Mouse (Mus musculus): ENCODE results near the gene Orc2. TPM values are rescaled to one million over a fixed set of nuclear protein-coding genes. Genes with fewer than 3 reads are reported as not detected.

The Orc2 gene
- total and polyA plus RNA-seq, 2 experiments from 2014 or later = 20.8 to 82.0 TPM

GRCm38 (mm10) chr1:58495603-58496002 is 9.3 kb downstream of the Orc2 start:
- Histone ChIP-seq H3K36me3 (ENCODE audit: insufficient read depth, low read length) (peaks cover 51% of the 10 kb centered on the region), H3K4me1 (ENCODE audit: insufficient read depth, low read length) (no peaks in the 10 kb centered on the region), H3K4me2 (ENCODE audit: low read depth, low read length) (no peak overlapping the region), H3K27me3 (ENCODE audit: insufficient read depth, low read length) (no peaks in the 10 kb centered on the region), H3K9ac (replicated peaks; ENCODE audit: low read length) (no peak overlapping the region), H3K27ac (no peak overlapping the region), H3K4me3 (ENCODE audit: low read length) (no peak overlapping the region), H3K9me3 (ENCODE audit: low read length) (no peaks in the 10 kb centered on the region)
- WGBS = 89% methylated on average over 6 of the region's 6 CpGs
- no peak for TF ChIP-seq CTCF (IDR thresholded peaks at IDR 0.05; ENCODE audit: low read depth)
- ATAC-seq = no peak
- DNase-seq (ENCODE audit: low spot score) = no peak

DNA sequence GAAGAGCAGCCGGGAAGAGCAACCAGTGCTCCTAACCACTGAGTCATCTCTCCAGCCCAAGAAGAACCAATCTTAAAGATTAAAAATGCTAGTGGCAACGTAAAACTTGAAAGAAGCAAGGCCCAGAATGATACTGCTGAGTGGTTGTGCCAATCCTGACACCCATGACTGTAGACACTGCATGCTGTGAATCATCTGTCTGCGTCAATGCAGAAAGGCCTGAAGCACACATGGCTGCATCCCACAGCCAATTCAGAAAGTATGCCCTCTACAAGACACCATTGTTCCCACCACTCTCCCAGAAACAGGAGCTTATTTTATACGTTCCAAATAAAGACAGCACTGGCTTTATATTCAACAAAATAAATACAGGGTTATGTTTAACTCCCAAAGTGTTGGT is 22.3 kb downstream of the Orc2 start:
- Histone ChIP-seq H3K9ac (replicated peaks; ENCODE audit: low read length) (no peak overlapping the region), H3K27me3 (ENCODE audit: insufficient read depth, low read length) (no peaks in the 10 kb centered on the region), H3K9me3 (ENCODE audit: low read length) (no peaks in the 10 kb centered on the region), H3K36me3 (ENCODE audit: insufficient read depth, low read length) (peaks cover 47% of the 10 kb centered on the region), H3K4me1 (ENCODE audit: insufficient read depth, low read length) (no peaks in the 10 kb centered on the region), H3K27ac (no peak overlapping the region), H3K4me2 (ENCODE audit: low read depth, low read length) (no peak overlapping the region), H3K4me3 (ENCODE audit: low read length) (no peak overlapping the region)
- ATAC-seq = no peak
- WGBS = 79% methylated on average over 4 of the region's 4 CpGs
- TF ChIP-seq CTCF (IDR thresholded peaks at IDR 0.05; ENCODE audit: low read depth) = no peak
- no peak for DNase-seq (ENCODE audit: low spot score)

DNA sequence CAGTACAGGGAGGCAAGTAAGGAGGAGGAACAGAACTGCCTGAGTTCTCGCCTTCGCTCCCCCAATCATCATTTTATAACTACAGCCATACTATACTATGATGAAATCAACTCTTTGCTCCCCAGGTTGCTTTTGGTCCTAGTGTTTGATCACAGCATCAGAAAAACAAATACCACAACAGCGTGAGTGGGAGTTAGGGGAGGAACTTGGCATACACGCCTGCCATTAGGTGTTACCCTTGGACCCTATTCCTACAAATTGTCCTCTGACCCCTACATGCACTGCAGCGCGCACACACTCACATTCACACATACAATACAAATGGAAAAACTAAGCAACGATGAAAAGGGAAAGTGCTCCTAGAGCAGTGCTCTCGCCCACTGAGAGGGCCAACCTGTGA is 29.2 kb downstream of the Orc2 start:
- Histone ChIP-seq H3K4me2 (ENCODE audit: low read depth, low read length) (no peak overlapping the region), H3K4me1 (ENCODE audit: insufficient read depth, low read length) (no peaks in the 10 kb centered on the region), H3K9ac (replicated peaks; ENCODE audit: low read length) (no peak overlapping the region), H3K36me3 (ENCODE audit: insufficient read depth, low read length) (peaks cover 52% of the 10 kb centered on the region), H3K9me3 (ENCODE audit: low read length) (no peaks in the 10 kb centered on the region), H3K27ac (no peak overlapping the region), H3K4me3 (ENCODE audit: low read length) (no peak overlapping the region), H3K27me3 (ENCODE audit: insufficient read depth, low read length) (no peaks in the 10 kb centered on the region)
- 97% methylated on average over 8 of the region's 8 CpGs for WGBS
- ATAC-seq = no peak
- TF ChIP-seq CTCF (IDR thresholded peaks at IDR 0.05; ENCODE audit: low read depth) = no peak
- no peak for DNase-seq (ENCODE audit: low spot score)

DNA sequence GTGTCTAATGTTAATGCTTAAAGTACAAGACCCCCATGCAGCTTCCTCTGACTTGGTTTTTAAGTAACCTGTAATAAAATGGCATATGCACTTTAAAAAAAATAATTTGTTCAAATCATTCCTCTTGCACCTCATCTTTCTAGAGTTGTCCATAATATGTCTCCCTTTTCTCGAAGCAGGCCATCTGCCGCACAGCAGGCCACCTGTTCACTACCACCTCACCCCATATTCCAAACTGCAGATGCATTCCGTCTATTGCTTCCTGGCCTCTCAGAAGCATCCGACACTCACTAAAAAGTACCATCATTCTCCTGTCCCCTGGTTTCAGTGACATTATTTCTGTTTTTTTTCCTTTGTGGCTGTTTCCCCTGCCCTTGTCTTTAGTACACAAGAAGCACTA is 39.3 kb downstream of the Orc2 start:
- H3K4me1 ChIP-seq (ENCODE audit: insufficient read depth, low read length) = no peaks in the 10 kb centered on the region
- no peak overlapping the region for H3K4me2 ChIP-seq (ENCODE audit: low read depth, low read length)
- no peak for TF ChIP-seq CTCF (IDR thresholded peaks at IDR 0.05; ENCODE audit: low read depth)
- H3K9me3 ChIP-seq (ENCODE audit: low read length) = no peaks in the 10 kb centered on the region
- WGBS = 84% methylated on average over 4 of the region's 4 CpGs
- peaks cover 56% of the 10 kb centered on the region for H3K36me3 ChIP-seq (ENCODE audit: insufficient read depth, low read length)
- ATAC-seq (no peak), DNase-seq (ENCODE audit: low spot score) (no peak)
- no peak overlapping the region for H3K4me3 ChIP-seq (ENCODE audit: low read length)
- no peak overlapping the region for H3K9ac ChIP-seq (replicated peaks; ENCODE audit: low read length)
- no peak overlapping the region for H3K27ac ChIP-seq
- no peaks in the 10 kb centered on the region for H3K27me3 ChIP-seq (ENCODE audit: insufficient read depth, low read length)

- no peak overlapping the region for H3K4me3 ChIP-seq (ENCODE audit: low read length)
- ATAC-seq (no peak), DNase-seq (ENCODE audit: low spot score) (no peak)
- H3K4me2 ChIP-seq (ENCODE audit: low read depth, low read length) = no peak overlapping the region
- no peak overlapping the region for H3K27ac ChIP-seq
- 94% methylated on average over 4 of the region's 4 CpGs for WGBS
- peaks cover 57% of the 10 kb centered on the region for H3K36me3 ChIP-seq (ENCODE audit: insufficient read depth, low read length)
- no peaks in the 10 kb centered on the region for H3K9me3 ChIP-seq (ENCODE audit: low read length)
- H3K9ac ChIP-seq (replicated peaks; ENCODE audit: low read length) = no peak overlapping the region
- no peaks in the 10 kb centered on the region for H3K27me3 ChIP-seq (ENCODE audit: insufficient read depth, low read length)
- TF ChIP-seq CTCF (IDR thresholded peaks at IDR 0.05; ENCODE audit: low read depth) = no peak
- no peaks in the 10 kb centered on the region for H3K4me1 ChIP-seq (ENCODE audit: insufficient read depth, low read length)
Measured at GRCm38 (mm10) chr1:58465042-58465441, 39.9 kb downstream of the Orc2 start.

DNA sequence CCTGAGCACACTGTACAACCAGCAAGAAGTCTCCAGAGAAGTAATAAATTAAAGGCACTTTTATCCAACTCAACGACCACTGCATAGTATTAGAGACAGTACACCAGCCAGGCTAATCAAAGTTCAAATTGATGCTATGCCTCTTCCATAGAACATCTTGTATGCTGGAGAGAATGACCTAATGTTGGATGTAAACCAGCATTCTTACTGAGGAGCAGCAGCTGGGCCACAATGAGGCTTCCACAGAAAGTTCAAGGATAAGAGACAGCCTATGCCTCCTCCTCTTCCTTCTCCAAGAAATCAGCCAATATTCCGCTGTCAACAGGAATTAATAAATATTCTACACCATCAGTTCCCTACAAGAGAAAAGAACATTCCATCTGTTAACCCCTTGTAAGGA is 41.0 kb downstream of the Orc2 start:
- no peak overlapping the region for H3K4me2 ChIP-seq (ENCODE audit: low read depth, low read length)
- no peak overlapping the region for H3K9ac ChIP-seq (replicated peaks; ENCODE audit: low read length)
- 86% methylated on average over 2 of the region's 2 CpGs for WGBS
- DNase-seq (ENCODE audit: low spot score) (no peak), ATAC-seq (no peak)
- TF ChIP-seq CTCF (IDR thresholded peaks at IDR 0.05; ENCODE audit: low read depth) = no peak
- no peaks in the 10 kb centered on the region for H3K9me3 ChIP-seq (ENCODE audit: low read length)
- no peak overlapping the region for H3K27ac ChIP-seq
- H3K4me3 ChIP-seq (ENCODE audit: low read length) = no peak overlapping the region
- no peaks in the 10 kb centered on the region for H3K4me1 ChIP-seq (ENCODE audit: insufficient read depth, low read length)
- H3K36me3 ChIP-seq (ENCODE audit: insufficient read depth, low read length) = peaks cover 50% of the 10 kb centered on the region
- no peaks in the 10 kb centered on the region for H3K27me3 ChIP-seq (ENCODE audit: insufficient read depth, low read length)

DNA sequence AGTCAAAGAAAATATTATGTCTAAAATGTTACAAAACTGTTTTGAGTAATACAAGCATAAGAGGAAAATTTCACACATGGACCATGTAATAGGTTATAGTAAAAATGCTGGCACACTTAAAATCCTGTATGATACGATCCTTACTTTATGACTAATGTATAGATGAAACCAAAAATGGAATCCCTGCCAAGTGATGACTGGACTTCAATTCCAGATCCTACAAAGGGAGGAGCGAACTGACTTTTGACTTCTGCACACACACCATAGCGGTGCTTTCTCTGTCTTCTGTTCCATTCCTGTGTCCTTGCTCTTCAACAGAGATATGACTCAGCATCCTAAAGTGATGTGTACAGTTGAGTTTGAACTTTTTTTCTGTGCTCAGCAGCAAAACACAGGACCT is 44.3 kb downstream of the Orc2 start:
- no peak for TF ChIP-seq CTCF (IDR thresholded peaks at IDR 0.05; ENCODE audit: low read depth)
- no peak overlapping the region for H3K27ac ChIP-seq
- H3K36me3 ChIP-seq (ENCODE audit: insufficient read depth, low read length) = peaks cover 59% of the 10 kb centered on the region
- no peaks in the 10 kb centered on the region for H3K4me1 ChIP-seq (ENCODE audit: insufficient read depth, low read length)
- no peaks in the 10 kb centered on the region for H3K9me3 ChIP-seq (ENCODE audit: low read length)
- no peak overlapping the region for H3K9ac ChIP-seq (replicated peaks; ENCODE audit: low read length)
- ATAC-seq (no peak), DNase-seq (ENCODE audit: low spot score) (no peak)
- no peaks in the 10 kb centered on the region for H3K27me3 ChIP-seq (ENCODE audit: insufficient read depth, low read length)
- H3K4me2 ChIP-seq (ENCODE audit: low read depth, low read length) = no peak overlapping the region
- WGBS = 98% methylated on average over 3 of the region's 3 CpGs
- H3K4me3 ChIP-seq (ENCODE audit: low read length) = no peak overlapping the region
